ENCODE assay signal across 21 mouse cellular contexts in the genomic region with DNA sequence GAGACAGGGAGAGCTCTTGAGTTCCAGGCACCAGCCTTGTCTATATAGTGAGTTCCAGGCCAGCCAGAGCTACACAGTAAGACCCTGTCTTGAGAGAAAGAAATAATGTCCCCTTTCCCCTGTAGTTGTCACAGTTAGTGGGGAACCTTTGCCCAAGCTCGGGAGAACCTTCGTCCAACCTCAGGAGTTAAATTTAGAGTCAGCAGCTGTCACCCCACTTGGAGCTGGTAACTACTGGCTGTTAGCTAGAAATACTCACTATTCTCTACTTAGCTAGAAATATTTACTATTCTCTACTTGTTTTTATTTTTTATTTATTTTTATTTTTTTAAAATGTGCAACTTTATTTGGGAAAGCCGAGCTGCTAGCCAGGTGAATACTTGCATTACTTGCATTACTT. TPM values are rescaled to one million over a fixed set of nuclear protein-coding genes. Genes with fewer than 3 reads are reported as not detected.
A peak's percentile ranks its signal among the peaks of the same experiment; 100 is the strongest.
DNase-seq lines count a peak whose midpoint lies in the region; ATAC-seq and TF ChIP-seq lines count a peak whose summit lies in the region.
"Had no signal": no experiment of that assay in that cellular context is flagged by ENCODE, and none has a peak within 500 bp of the region (broad histone marks: within the 10 kb centered on the region; RNA-seq: fewer than 3 reads in every experiment).

No protein-coding gene starts in this region.

- H3K27me3 ChIP-seq in kidney, embryonic 15.5 days: no peaks in the 10 kb centered on the region
- no peaks in the 10 kb centered on the region for H3K27me3 ChIP-seq in intestine, embryonic 15.5 days (replicated peaks)
- H3K27me3 ChIP-seq in liver, postnatal 0 days (ENCODE audit: insufficient read depth, low read length): no peaks in the 10 kb centered on the region
- H3K27me3 ChIP-seq: embryonic facial prominence, embryonic 13.5 days; midbrain, embryonic 13.5 days had no signal

- H3K4me3 ChIP-seq in gastrocnemius, adult 2 months: peak overlapping the region; percentile 43
- H3K4me3 ChIP-seq in kidney, embryonic 15.5 days (replicated peaks): no peak overlapping the region
- no peak overlapping the region for H3K4me3 ChIP-seq in intestine, embryonic 15.5 days (replicated peaks)
- H3K4me3 ChIP-seq in liver, postnatal 0 days (ENCODE audit: low read depth, low read length): no peak overlapping the region
- H3K4me3 ChIP-seq: embryonic facial prominence, embryonic 13.5 days; limb, embryonic 10.5 days; midbrain, embryonic 13.5 days had no signal

- DNase-seq in gastrocnemius, adult 2 months: peak; percentile 45
- DNase-seq in gastrocnemius, postnatal 4 days (ENCODE audit: low spot score in 2 of 2): no peak
- DNase-seq in kidney, postnatal 14 days: no peak
- DNase-seq in liver, postnatal 0 days: no peak
- no peak for DNase-seq in layer of hippocampus, postnatal 10 days (ENCODE audit: low spot score in 2 of 2)
- no peak for DNase-seq in cerebellum, postnatal 25 days
- DNase-seq: adrenal gland, adult 8-10 months; cerebellum, adult 9-11 months; forebrain, postnatal 0 days; heart, postnatal 36 days; kidney, adult 2 months; kidney, postnatal 4 days; layer of hippocampus, adult 9-11 months; lung, postnatal 10 days; thymus, adult 18-20 months had no signal

- H3K36me3 ChIP-seq in kidney, embryonic 15.5 days: peaks cover 35% of the 10 kb centered on the region
- H3K36me3 ChIP-seq in intestine, embryonic 15.5 days: 0 out of 2 replicates have a peak, but pooled peaks cover 3% of the 10 kb centered on the region
- peaks cover 2% of the 10 kb centered on the region; the same call in 1 of the 2 replicates for H3K36me3 ChIP-seq in liver, postnatal 0 days (replicated peaks; ENCODE audit: insufficient read depth, low read length)

- no peak overlapping the region for H3K9ac ChIP-seq in kidney, embryonic 15.5 days
- no peak overlapping the region for H3K9ac ChIP-seq in intestine, embryonic 15.5 days
- no peak overlapping the region for H3K9ac ChIP-seq in liver, postnatal 0 days (replicated peaks)
- H3K9ac ChIP-seq: embryonic facial prominence, embryonic 13.5 days; forebrain, postnatal 0 days; midbrain, embryonic 13.5 days had no signal

- H3K27ac ChIP-seq in gastrocnemius, adult 2 months: peak overlapping the region; percentile 94
- H3K27ac ChIP-seq in kidney, embryonic 15.5 days: no peak overlapping the region
- no peak overlapping the region for H3K27ac ChIP-seq in intestine, embryonic 15.5 days
- H3K27ac ChIP-seq in liver, postnatal 0 days (ENCODE audit: low read depth): no peak overlapping the region
- H3K27ac ChIP-seq: embryonic facial prominence, embryonic 13.5 days; limb, embryonic 10.5 days; midbrain, embryonic 13.5 days had no signal

- no peak for TF ChIP-seq EP300 in liver, postnatal 0 days (IDR thresholded peaks at IDR 0.05; ENCODE audit: low read depth)

- no peak for TF ChIP-seq CTCF in gastrocnemius, adult 2 months (IDR thresholded peaks at IDR 0.05)
- TF ChIP-seq CTCF in liver, postnatal 0 days (IDR thresholded peaks at IDR 0.05; ENCODE audit: low read depth): no peak

- 0 out of 2 replicates have a peak overlapping the region, but pooled peaks have one; percentile 19 for H3K4me2 ChIP-seq in kidney, embryonic 15.5 days
- H3K4me2 ChIP-seq in intestine, embryonic 15.5 days (replicated peaks): 0 out of 2 replicates have a peak overlapping the region, but pooled peaks have one; percentile 0
- H3K4me2 ChIP-seq in liver, postnatal 0 days (ENCODE audit: low read depth, low read length): 0 out of 2 replicates have a peak overlapping the region, but pooled peaks have one; percentile 14
- H3K4me2 ChIP-seq: embryonic facial prominence, embryonic 13.5 days; midbrain, embryonic 13.5 days had no signal

- 80% methylated on average over 3 of the region's 3 CpGs for WGBS in kidney, embryonic 15.5 days
- 75% methylated on average over 3 of the region's 3 CpGs for WGBS in intestine, embryonic 15.5 days
- 37% methylated on average over 3 of the region's 3 CpGs for WGBS in liver, postnatal 0 days (ENCODE audit: insufficient replicate concordance)

- intact Hi-C loops in gastrocnemius, adult 2 months (cut with DNase I): no loop called here

- H3K4me1 ChIP-seq in kidney, embryonic 15.5 days: peaks cover 39% of the 10 kb centered on the region
- peaks cover 8% of the 10 kb centered on the region for H3K4me1 ChIP-seq in intestine, embryonic 15.5 days (replicated peaks)
- H3K4me1 ChIP-seq in liver, postnatal 0 days (ENCODE audit: insufficient read depth): peaks cover 27% of the 10 kb centered on the region

- no peak for ATAC-seq in kidney, embryonic 15.5 days (replicated peaks; ENCODE audit: low FRiP score)
- ATAC-seq in intestine, embryonic 15.5 days: no peak
- ATAC-seq in liver, postnatal 0 days: no peak
- ATAC-seq: forebrain, postnatal 0 days; hindbrain, embryonic 16.5 days; midbrain, embryonic 13.5 days had no signal

- no peaks in the 10 kb centered on the region for H3K9me3 ChIP-seq in kidney, embryonic 15.5 days (replicated peaks)
- H3K9me3 ChIP-seq in intestine, embryonic 15.5 days: no peaks in the 10 kb centered on the region
- H3K9me3 ChIP-seq in liver, postnatal 0 days (ENCODE audit: low read length): no peaks in the 10 kb centered on the region
- H3K9me3 ChIP-seq: embryonic facial prominence, embryonic 13.5 days; limb, embryonic 10.5 days; midbrain, embryonic 13.5 days had no signal

RNA-seq across cellular contexts. Expression of gene G3bp1, which starts 3.7 kb away (rescaled TPM):
- total RNA-seq in gastrocnemius, adult 2 months (2021): 10 to 100 TPM; 52.5 to 55.5 TPM
- 10 to 100 TPM; 77.3 TPM for total RNA-seq in gastrocnemius, postnatal 4 days (2021)
- 199 and 203 TPM in 2 replicates for polyA plus RNA-seq in kidney, embryonic 15.5 days (2015; fragmentation: Nextera tagmentation; extraction: Ambion mirVana)
- polyA plus RNA-seq in intestine, embryonic 15.5 days (2015; fragmentation: Nextera tagmentation; extraction: Ambion mirVana): 163 and 179 TPM in 2 replicates
- 34.2 and 36.8 TPM in 2 replicates for polyA plus RNA-seq in liver, postnatal 0 days (2015; fragmentation: Nextera tagmentation; extraction: Ambion mirVana)
- total RNA-seq in layer of hippocampus, postnatal 10 days (2021): 10 to 100 TPM; 43.8 to 44.0 TPM

RNA-seq across cellular contexts. Expression of gene Atox1, which starts 12.2 kb away (rescaled TPM):
- total RNA-seq in gastrocnemius, adult 2 months (2021): 10 to 100 TPM; 41.3 to 45.4 TPM
- 10 to 100 TPM; 87.6 to 95.6 TPM for total RNA-seq in gastrocnemius, postnatal 4 days (2021)
- 402 and 413 TPM in 2 replicates for polyA plus RNA-seq in kidney, embryonic 15.5 days (2015; fragmentation: Nextera tagmentation; extraction: Ambion mirVana)
- 370 and 402 TPM in 2 replicates for polyA plus RNA-seq in intestine, embryonic 15.5 days (2015; fragmentation: Nextera tagmentation; extraction: Ambion mirVana)
- polyA plus RNA-seq in liver, postnatal 0 days (2015; fragmentation: Nextera tagmentation; extraction: Ambion mirVana): 261 and 271 TPM in 2 replicates
- total RNA-seq in layer of hippocampus, postnatal 10 days (2021): 100 to 1,000 TPM; 139 to 143 TPM

RNA-seq across cellular contexts. Expression of gene Sparc, which starts 50.2 kb away (rescaled TPM):
- 100 to 1,000 TPM; 276 to 473 TPM for total RNA-seq in gastrocnemius, adult 2 months (2021)
- 1,000 to 10,000 TPM; 2,207 to 2,385 TPM for total RNA-seq in gastrocnemius, postnatal 4 days (2021)
- polyA plus RNA-seq in kidney, embryonic 15.5 days (2015; fragmentation: Nextera tagmentation; extraction: Ambion mirVana): 1,364 and 1,510 TPM in 2 replicates
- polyA plus RNA-seq in intestine, embryonic 15.5 days (2015; fragmentation: Nextera tagmentation; extraction: Ambion mirVana): 1,532 and 1,545 TPM in 2 replicates
- polyA plus RNA-seq in liver, postnatal 0 days (2015; fragmentation: Nextera tagmentation; extraction: Ambion mirVana): 258 and 272 TPM in 2 replicates
- total RNA-seq in layer of hippocampus, postnatal 10 days (2021): 100 to 1,000 TPM; 378 to 402 TPM

Comparison
In these comparisons a context has a peak if more than half of its experiments do, and no peak if none do; other contexts are left out.
1. RNA of gene Sparc, which starts 50.2 kb away (total RNA-seq): 2,207 to 2,385 TPM in gastrocnemius, postnatal 4 days; 276 to 473 TPM in gastrocnemius, adult 2 months and 378 to 402 TPM in layer of hippocampus, postnatal 10 days; every median in the first group is over 4 times any median in the second.
2. Peak in every context shown above with its lines, with median percentiles within 50 percentile points of each other: H3K4me2 ChIP-seq.